8 mouse cellular contexts compared by ENCODE assay signal in genomic region chr2:5011898-5012490, GRCm38 (mm10). TPM values are rescaled to one million over a fixed set of nuclear protein-coding genes. Genes with fewer than 3 reads are reported as not detected.
A peak's percentile ranks its signal among the peaks of the same experiment; 100 is the strongest.
DNase-seq lines count a peak whose midpoint lies in the region; ATAC-seq and TF ChIP-seq lines count a peak whose summit lies in the region.

No protein-coding gene starts in this region.

- no peak overlapping the region for H3K27ac ChIP-seq in liver, adult 2 months (replicated peaks; ENCODE audit: insufficient read depth, low read depth, low read length)
- H3K27ac ChIP-seq in embryonic facial prominence, embryonic 10.5 days (replicated peaks), result peak overlapping the region; percentile 93
- H3K27ac ChIP-seq in intestine, embryonic 16.5 days (ENCODE audit: low read length), result 0 out of 2 replicates have a peak overlapping the region, but pooled peaks have one; percentile 14
- H3K27ac ChIP-seq in neural tube, embryonic 15.5 days (replicated peaks), result no peak overlapping the region

- H3K4me1 ChIP-seq in liver, adult 2 months (ENCODE audit: control insufficient read depth, insufficient read depth, low read length), result peaks cover 5% of the 10 kb centered on the region; the same call in 1 of the 2 replicates
- peaks cover 11% of the 10 kb centered on the region for H3K4me1 ChIP-seq in embryonic facial prominence, embryonic 10.5 days
- peaks cover 7% of the 10 kb centered on the region for H3K4me1 ChIP-seq in intestine, embryonic 16.5 days (ENCODE audit: control insufficient read depth, insufficient read depth, low read length)
- H3K4me1 ChIP-seq in neural tube, embryonic 15.5 days, result peaks cover 4% of the 10 kb centered on the region; the same call in 1 of the 2 replicates

- H3K36me3 ChIP-seq in liver, adult 2 months (ENCODE audit: control insufficient read depth, insufficient read depth, low read length), result no peaks in the 10 kb centered on the region
- H3K36me3 ChIP-seq in embryonic facial prominence, embryonic 10.5 days (replicated peaks), result peaks cover 35% of the 10 kb centered on the region
- H3K36me3 ChIP-seq in intestine, embryonic 16.5 days (ENCODE audit: control insufficient read depth, insufficient read depth, low read length), result 0 out of 2 replicates have a peak, but pooled peaks cover 3% of the 10 kb centered on the region
- no peaks in the 10 kb centered on the region for H3K36me3 ChIP-seq in neural tube, embryonic 15.5 days

- peak overlapping the region; percentile 47 for H3K4me2 ChIP-seq in intestine, embryonic 16.5 days (ENCODE audit: low read depth, low read length)
- H3K4me2 ChIP-seq in neural tube, embryonic 15.5 days, result peak overlapping the region; percentile 96

- WGBS in liver, adult 2 months, result 15% methylated on average over 8 of the region's 8 CpGs
- 17% methylated on average over 8 of the region's 8 CpGs for WGBS in embryonic facial prominence, embryonic 10.5 days
- WGBS in intestine, embryonic 16.5 days, result 9% methylated on average over 8 of the region's 8 CpGs
- 18% methylated on average over 8 of the region's 8 CpGs for WGBS in neural tube, embryonic 15.5 days

- no peak for TF ChIP-seq CTCF in liver, adult 2 months (IDR thresholded peaks at IDR 0.05; ENCODE audit: low read depth, low read length)

- H3K79me2 ChIP-seq in liver, adult 2 months (ENCODE audit: control insufficient read depth, insufficient read depth, low read length), result no peaks in the 10 kb centered on the region

- H3K27me3 ChIP-seq in liver, adult 2 months (ENCODE audit: control insufficient read depth, insufficient read depth, low read length), result no peaks in the 10 kb centered on the region
- H3K27me3 ChIP-seq in embryonic facial prominence, embryonic 10.5 days (replicated peaks; ENCODE audit: low read depth, poor library complexity, severe bottlenecking), result no peaks in the 10 kb centered on the region
- no peaks in the 10 kb centered on the region for H3K27me3 ChIP-seq in intestine, embryonic 16.5 days (replicated peaks; ENCODE audit: control insufficient read depth, insufficient read depth, low read length)
- no peaks in the 10 kb centered on the region for H3K27me3 ChIP-seq in neural tube, embryonic 15.5 days (replicated peaks)

- no peak overlapping the region for H3K9ac ChIP-seq in liver, adult 2 months (ENCODE audit: low read depth, low read length)
- peak overlapping the region; percentile 74 for H3K9ac ChIP-seq in intestine, embryonic 16.5 days (ENCODE audit: low read depth, low read length)
- H3K9ac ChIP-seq in neural tube, embryonic 15.5 days (replicated peaks), result 0 out of 2 replicates have a peak overlapping the region, but pooled peaks have one; percentile 43

- peak; percentile 42; the same call in 1 of the 2 replicates for ATAC-seq in intestine, embryonic 16.5 days
- no peak for ATAC-seq in neural tube, embryonic 15.5 days (ENCODE audit: low FRiP score)
- no peak for ATAC-seq in CD4-positive, CD25-positive, alpha-beta regulatory T cell, adult 4 months

- H3K4me3 ChIP-seq in liver, adult 2 months (ENCODE audit: insufficient read depth, low read depth, low read length), result peak overlapping the region; percentile 68; the same call in 1 of the 2 replicates
- H3K4me3 ChIP-seq in embryonic facial prominence, embryonic 10.5 days, result peak overlapping the region; percentile 85
- peak overlapping the region; percentile 90 for H3K4me3 ChIP-seq in intestine, embryonic 16.5 days (ENCODE audit: low read length)
- peak overlapping the region; percentile 54 for H3K4me3 ChIP-seq in neural tube, embryonic 15.5 days (replicated peaks)

- H3K9me3 ChIP-seq in embryonic facial prominence, embryonic 10.5 days, result no peaks in the 10 kb centered on the region
- no peaks in the 10 kb centered on the region for H3K9me3 ChIP-seq in intestine, embryonic 16.5 days (ENCODE audit: control insufficient read depth, low read length)
- no peaks in the 10 kb centered on the region for H3K9me3 ChIP-seq in neural tube, embryonic 15.5 days (replicated peaks)

- TF ChIP-seq POLR2A in liver, adult 2 months (IDR thresholded peaks at IDR 0.05; ENCODE audit: extremely low read depth, insufficient read depth, low read length), result no peak

- DNase-seq in liver, adult 2 months (ENCODE audit: extremely low read depth, low read depth, low spot score), result no peak
- no peak for DNase-seq in liver
- DNase-seq in embryonic facial prominence, embryonic 10.5 days (ENCODE audit: low spot score), result no peak
- DNase-seq in adrenal gland, postnatal 14 days, result no peak
- DNase-seq in spleen, postnatal 36 days (ENCODE audit: low spot score in 2 of 2), result no peak

RNA-seq across cellular contexts. Expression of gene Mcm10, which starts 0.6 kb away (rescaled TPM):
- 36.0 and 53.8 TPM in 2 replicates for total RNA-seq in liver, adult 2 months (2014; rRNA removed)
- polyA plus RNA-seq in liver, adult 2 months (2012; rRNA removed), result 11.9 and 21.8 TPM in 2 replicates
- polyA plus RNA-seq in embryonic facial prominence, embryonic 10.5 days (2016; fragmentation: Nextera tagmentation; extraction: Ambion mirVana), result 76.4 and 80.4 TPM in 2 replicates
- 28.4 and 30.0 TPM in 2 replicates for polyA plus RNA-seq in intestine, embryonic 16.5 days (2015; fragmentation: Nextera tagmentation; extraction: Ambion mirVana)
- 3.7 and 11.6 TPM in 2 replicates for polyA plus RNA-seq in neural tube, embryonic 15.5 days (2015; fragmentation: Nextera tagmentation; extraction: Ambion mirVana)
- 6.0 and 7.9 TPM in 2 replicates for total RNA-seq in adrenal gland, postnatal 14 days (2021)
- polyA plus RNA-seq in CD4-positive, CD25-positive, alpha-beta regulatory T cell, adult 4 months (2017; shearing (Covaris generic)), result 1 to 10 TPM; 1.8 to 7.9 TPM

RNA-seq across cellular contexts. Expression of gene Ucma, which starts 36.1 kb away (rescaled TPM):
- total RNA-seq in liver, adult 2 months (2014; rRNA removed), result not detected in 2 replicates
- not detected in 2 replicates for polyA plus RNA-seq in liver, adult 2 months (2012; rRNA removed)
- polyA plus RNA-seq in embryonic facial prominence, embryonic 10.5 days (2016; fragmentation: Nextera tagmentation; extraction: Ambion mirVana), result 0.39 and 0.48 TPM in 2 replicates
- not detected in 2 replicates for polyA plus RNA-seq in intestine, embryonic 16.5 days (2015; fragmentation: Nextera tagmentation; extraction: Ambion mirVana)
- polyA plus RNA-seq in neural tube, embryonic 15.5 days (2015; fragmentation: Nextera tagmentation; extraction: Ambion mirVana), result 0.59 TPM in 1 of 2 replicates, not detected in the other
- not detected in 2 replicates for total RNA-seq in adrenal gland, postnatal 14 days (2021)
- polyA plus RNA-seq in CD4-positive, CD25-positive, alpha-beta regulatory T cell, adult 4 months (2017; shearing (Covaris generic)), result not detected

RNA-seq across cellular contexts. Expression of gene Optn, which starts 51.9 kb away (rescaled TPM):
- total RNA-seq in liver, adult 2 months (2014; rRNA removed), result 57.1 and 70.8 TPM in 2 replicates
- 13.3 and 14.9 TPM in 2 replicates for polyA plus RNA-seq in liver, adult 2 months (2012; rRNA removed)
- 4.4 and 4.8 TPM in 2 replicates for polyA plus RNA-seq in embryonic facial prominence, embryonic 10.5 days (2016; fragmentation: Nextera tagmentation; extraction: Ambion mirVana)
- 28.7 and 36.9 TPM in 2 replicates for polyA plus RNA-seq in intestine, embryonic 16.5 days (2015; fragmentation: Nextera tagmentation; extraction: Ambion mirVana)
- polyA plus RNA-seq in neural tube, embryonic 15.5 days (2015; fragmentation: Nextera tagmentation; extraction: Ambion mirVana), result 18.9 and 20.1 TPM in 2 replicates
- total RNA-seq in adrenal gland, postnatal 14 days (2021), result 77.7 and 81.5 TPM in 2 replicates
- polyA plus RNA-seq in CD4-positive, CD25-positive, alpha-beta regulatory T cell, adult 4 months (2017; shearing (Covaris generic)), result 1 to 10 TPM; 1.0 to 1.5 TPM

Comparison
In these comparisons a context has a peak if more than half of its experiments do, and no peak if none do; other contexts are left out.
1. H3K27ac ChIP-seq: peak in embryonic facial prominence, embryonic 10.5 days (single experiment) and intestine, embryonic 16.5 days (single experiment); none in liver, adult 2 months (single experiment) and neural tube, embryonic 15.5 days (single experiment).
2. Peak in every context shown above with its lines, with median percentiles within 50 percentile points of each other: H3K4me3 ChIP-seq.